In the genomic region with DNA sequence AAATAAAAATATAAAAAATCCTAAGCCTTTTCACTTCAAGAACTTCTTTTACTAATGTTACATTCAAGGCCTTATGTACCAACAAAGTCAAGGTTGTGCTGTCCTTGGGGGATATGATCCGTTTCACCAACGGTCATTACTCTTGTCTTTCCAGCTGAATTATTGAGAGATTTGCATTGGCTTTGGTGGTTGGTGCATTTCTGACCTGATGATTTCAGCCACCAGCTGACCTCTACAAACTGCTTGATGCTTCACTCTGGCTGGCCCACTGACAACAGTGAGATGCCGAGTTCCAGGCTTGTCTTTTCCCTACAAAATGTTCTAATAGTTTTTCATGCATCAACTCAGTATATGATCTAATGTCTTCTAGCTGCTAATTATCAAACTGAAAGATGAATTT, we compare ENCODE assay signal across 27 mouse cellular contexts.
"Had no signal": no experiment of that assay in that cellular context is flagged by ENCODE, and none has a peak within 500 bp of the region (broad histone marks: within the 10 kb centered on the region; RNA-seq: fewer than 3 reads in every experiment).

No protein-coding gene starts in this region.

- DNase-seq: gastrocnemius, postnatal 10 days; gastrocnemius, postnatal 25 days; heart, adult 18-20 months; heart, postnatal 10 days; heart, postnatal 4 days; kidney, adult 18-20 months; kidney, adult 8-10 months; kidney, postnatal 10 days; kidney, postnatal 25 days; kidney, postnatal 4 days; liver; liver, embryonic 13.5 days had no signal

- H3K4me1 ChIP-seq: heart, embryonic 10.5 days; heart, embryonic 12.5 days; hindbrain, embryonic 10.5 days; hindbrain, embryonic 12.5 days; intestine, embryonic 15.5 days; limb, embryonic 10.5 days; limb, embryonic 12.5 days; liver, embryonic 13.5 days; liver, embryonic 15.5 days had no signal

- H3K27ac ChIP-seq: heart, embryonic 10.5 days; hindbrain, embryonic 10.5 days; hindbrain, embryonic 12.5 days; hindbrain, embryonic 14.5 days; intestine, embryonic 15.5 days; layer of hippocampus, adult 2 months; left cerebral cortex, adult 2 months; limb, embryonic 10.5 days; limb, embryonic 12.5 days; liver, embryonic 13.5 days; liver, embryonic 15.5 days had no signal

- H3K36me3 ChIP-seq: heart, embryonic 10.5 days; heart, embryonic 12.5 days; hindbrain, embryonic 10.5 days; hindbrain, embryonic 12.5 days; intestine, embryonic 15.5 days; limb, embryonic 10.5 days; limb, embryonic 12.5 days; liver, embryonic 13.5 days; liver, embryonic 15.5 days had no signal

- H3K27me3 ChIP-seq: heart, embryonic 12.5 days; hindbrain, embryonic 12.5 days; intestine, embryonic 15.5 days; limb, embryonic 12.5 days; liver, embryonic 13.5 days; liver, embryonic 15.5 days had no signal

- H3K4me3 ChIP-seq: heart, embryonic 10.5 days; heart, embryonic 12.5 days; hindbrain, embryonic 10.5 days; hindbrain, embryonic 12.5 days; intestine, embryonic 15.5 days; layer of hippocampus, adult 2 months; left cerebral cortex, adult 2 months; limb, embryonic 10.5 days; limb, embryonic 12.5 days; liver, embryonic 13.5 days; liver, embryonic 15.5 days had no signal

- H3K9ac ChIP-seq: heart, embryonic 12.5 days; hindbrain, embryonic 12.5 days; hindbrain, embryonic 14.5 days; intestine, embryonic 15.5 days; limb, embryonic 12.5 days; liver, embryonic 13.5 days; liver, embryonic 15.5 days had no signal

- ATAC-seq: hindbrain, embryonic 16.5 days; inflammation-experienced regulatory T-cells, adult 6 months; intestine, embryonic 15.5 days; intestine, postnatal 0 days had no signal

- H3K9me3 ChIP-seq: heart, embryonic 10.5 days; heart, embryonic 12.5 days; hindbrain, embryonic 10.5 days; hindbrain, embryonic 12.5 days; intestine, embryonic 15.5 days; limb, embryonic 10.5 days; limb, embryonic 12.5 days; liver, embryonic 13.5 days; liver, embryonic 15.5 days had no signal

- H3K4me2 ChIP-seq: heart, embryonic 12.5 days; hindbrain, embryonic 12.5 days; hindbrain, embryonic 14.5 days; intestine, embryonic 15.5 days; limb, embryonic 12.5 days; liver, embryonic 11.5 days; liver, embryonic 13.5 days; liver, embryonic 15.5 days had no signal
